In the genomic region with DNA sequence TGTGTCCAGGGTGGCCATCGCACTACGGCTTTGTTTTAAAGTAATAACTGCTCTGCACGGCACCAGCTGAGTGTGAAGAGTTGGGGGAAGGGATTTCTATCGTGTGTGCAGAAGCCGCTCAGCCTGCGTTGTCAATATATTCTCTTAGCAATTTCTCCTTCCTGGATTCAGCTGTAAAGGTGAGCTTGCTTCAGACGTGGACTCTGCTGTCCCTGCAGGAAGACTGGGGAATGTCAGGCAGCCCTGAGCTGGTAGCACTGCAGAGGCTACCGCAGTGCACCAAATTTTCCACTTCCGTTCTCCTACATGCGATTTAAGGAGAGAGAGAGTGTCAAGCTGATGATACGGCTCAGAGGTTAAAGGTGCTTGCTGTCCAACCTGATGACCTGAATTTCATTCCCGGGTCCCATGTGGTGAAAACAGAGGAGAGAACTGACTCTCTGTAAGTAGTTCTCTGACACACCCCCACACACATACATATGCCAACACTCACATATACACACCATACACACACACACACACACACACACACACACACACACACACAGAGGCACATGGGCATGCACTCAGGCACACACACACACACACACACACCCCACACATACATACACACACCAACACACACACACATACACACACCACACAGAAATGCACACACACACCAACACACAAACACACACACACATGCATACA, we compare ENCODE assay signal across 9 mouse cellular contexts. TPM values are rescaled to one million over a fixed set of nuclear protein-coding genes. Genes with fewer than 3 reads are reported as not detected.
DNase-seq lines count a peak whose midpoint lies in the region; ATAC-seq and TF ChIP-seq lines count a peak whose summit lies in the region.
"Had no signal": no experiment of that assay in that cellular context is flagged by ENCODE, and none has a peak within 500 bp of the region (broad histone marks: within the 10 kb centered on the region; RNA-seq: fewer than 3 reads in every experiment).

No protein-coding gene starts in this region.

- H3K9me3 ChIP-seq in liver, embryonic 11.5 days (ENCODE audit: control insufficient read depth, low read length): no peaks in the 10 kb centered on the region
- H3K9me3 ChIP-seq in forebrain, postnatal 0 days (ENCODE audit: low read length): no peaks in the 10 kb centered on the region
- H3K9me3 ChIP-seq: limb, embryonic 15.5 days had no signal

- no peak overlapping the region for H3K4me3 ChIP-seq in liver, adult 2 months (ENCODE audit: insufficient read depth, low read depth, low read length)
- H3K4me3 ChIP-seq in liver, embryonic 11.5 days (ENCODE audit: low read depth, low read length): no peak overlapping the region
- H3K4me3 ChIP-seq in forebrain, postnatal 0 days (ENCODE audit: low read depth, low read length): no peak overlapping the region
- H3K4me3 ChIP-seq: limb, embryonic 15.5 days had no signal

- H3K9ac ChIP-seq in liver, adult 2 months (ENCODE audit: low read depth, low read length): no peak overlapping the region
- H3K9ac ChIP-seq in liver, embryonic 11.5 days (ENCODE audit: low read depth, low read length): no peak overlapping the region
- H3K9ac ChIP-seq in forebrain, postnatal 0 days: no peak overlapping the region
- H3K9ac ChIP-seq: limb, embryonic 15.5 days had no signal

- TF ChIP-seq POLR2A in liver, adult 2 months (IDR thresholded peaks at IDR 0.05; ENCODE audit: extremely low read depth, insufficient read depth, low read length): no peak

- peak; percentile 58 for DNase-seq in liver, adult 2 months (ENCODE audit: extremely low read depth, low read depth, low spot score)
- DNase-seq in liver, embryonic 11.5 days (ENCODE audit: low spot score): no peak
- peak; percentile 77 for DNase-seq in brain, adult 2 months (ENCODE audit: low read depth, low spot score)
- peak; percentile 34 for DNase-seq in forebrain, postnatal 0 days
- peak; percentile 49 for DNase-seq in kidney, postnatal 14 days
- DNase-seq in lung, postnatal 14 days: peak; percentile 46
- peak; percentile 41 for DNase-seq in right cerebral cortex, postnatal 4 days
- no peak for DNase-seq in natural killer cell, adult 2 months (ENCODE audit: low spot score in 2 of 2)

- no peaks in the 10 kb centered on the region for H3K79me2 ChIP-seq in liver, adult 2 months (ENCODE audit: control insufficient read depth, insufficient read depth, low read length)

- no peak overlapping the region for H3K4me2 ChIP-seq in liver, embryonic 11.5 days
- H3K4me2 ChIP-seq in forebrain, postnatal 0 days (ENCODE audit: low read depth): no peak overlapping the region
- H3K4me2 ChIP-seq: limb, embryonic 15.5 days had no signal

- TF ChIP-seq CTCF in liver, adult 2 months (IDR thresholded peaks at IDR 0.05; ENCODE audit: low read depth, low read length): peak; percentile 90
- TF ChIP-seq CTCF in forebrain, postnatal 0 days (IDR thresholded peaks at IDR 0.05; ENCODE audit: low read depth): peak; percentile 77

- 29% methylated on average over 12 of the region's 12 CpGs for WGBS in liver, adult 2 months
- WGBS in liver, embryonic 11.5 days: 62% methylated on average over 12 of the region's 12 CpGs
- WGBS in forebrain, postnatal 0 days: 54% methylated on average over 12 of the region's 12 CpGs

- ATAC-seq in liver, embryonic 11.5 days (replicated peaks; ENCODE audit: low FRiP score): no peak
- peak; percentile 91 for ATAC-seq in forebrain, postnatal 0 days

- no peak overlapping the region for H3K27ac ChIP-seq in liver, adult 2 months (replicated peaks; ENCODE audit: insufficient read depth, low read depth, low read length)
- no peak overlapping the region for H3K27ac ChIP-seq in liver, embryonic 11.5 days (ENCODE audit: low read depth, low read length)
- no peak overlapping the region for H3K27ac ChIP-seq in forebrain, postnatal 0 days (ENCODE audit: low read depth, low read length)
- H3K27ac ChIP-seq: limb, embryonic 15.5 days had no signal

- H3K27me3 ChIP-seq in liver, adult 2 months (ENCODE audit: control insufficient read depth, insufficient read depth, low read length): no peaks in the 10 kb centered on the region
- H3K27me3 ChIP-seq in liver, embryonic 11.5 days (replicated peaks; ENCODE audit: control insufficient read depth, insufficient read depth, low read length): no peaks in the 10 kb centered on the region
- no peaks in the 10 kb centered on the region for H3K27me3 ChIP-seq in forebrain, postnatal 0 days (ENCODE audit: insufficient read depth, low read length)
- H3K27me3 ChIP-seq: limb, embryonic 15.5 days had no signal

- no peaks in the 10 kb centered on the region for H3K4me1 ChIP-seq in liver, adult 2 months (ENCODE audit: control insufficient read depth, insufficient read depth, low read length)
- H3K4me1 ChIP-seq in liver, embryonic 11.5 days (replicated peaks; ENCODE audit: control insufficient read depth, insufficient read depth, low read length): no peaks in the 10 kb centered on the region
- H3K4me1 ChIP-seq in forebrain, postnatal 0 days (ENCODE audit: insufficient read depth): no peaks in the 10 kb centered on the region
- H3K4me1 ChIP-seq: limb, embryonic 15.5 days had no signal

- H3K36me3 ChIP-seq in liver, adult 2 months (ENCODE audit: control insufficient read depth, insufficient read depth, low read length): no peaks in the 10 kb centered on the region
- no peaks in the 10 kb centered on the region for H3K36me3 ChIP-seq in liver, embryonic 11.5 days (ENCODE audit: control insufficient read depth, insufficient read depth, low read length)
- H3K36me3 ChIP-seq in forebrain, postnatal 0 days (ENCODE audit: insufficient read depth): no peaks in the 10 kb centered on the region
- H3K36me3 ChIP-seq: limb, embryonic 15.5 days had no signal

RNA-seq across cellular contexts. Expression of a gene that starts 59.9 kb away (rescaled TPM):
- 35.4 and 38.6 TPM in 2 replicates for total RNA-seq in liver, adult 2 months (2014; rRNA removed)
- polyA plus RNA-seq in liver, adult 2 months (2012; rRNA removed): 24.5 and 30.7 TPM in 2 replicates
- 156 and 162 TPM in 2 replicates for polyA plus RNA-seq in liver, embryonic 11.5 days (2014; fragmentation: Nextera tagmentation; extraction: Ambion mirVana)
- total RNA-seq in forebrain, postnatal 0 days (2014; rRNA removed): 68.7 and 77.2 TPM in 2 replicates
- 106 and 107 TPM in 2 replicates for polyA plus RNA-seq in forebrain, postnatal 0 days (2015; fragmentation: Nextera tagmentation; extraction: Ambion mirVana)

Comparison
In these comparisons a context has a peak if more than half of its experiments do, and no peak if none do; other contexts are left out.
1. DNase-seq: peak in liver, adult 2 months (single experiment), brain, adult 2 months (single experiment), forebrain, postnatal 0 days (single experiment), kidney, postnatal 14 days (single experiment), lung, postnatal 14 days (single experiment) and right cerebral cortex, postnatal 4 days (single experiment); none in liver, embryonic 11.5 days (single experiment) and natural killer cell, adult 2 months (0 of 2).